Mouse (Mus musculus) right cerebral cortex, postnatal 36 days (tissue): ENCODE measurements at regions not wholly inside any gene's neighbourhood (a gene's known extent, or its start where the extent isn't known, plus 50 kb on each side); places are given as distances from the start of the nearest gene placed in this dataset.

ENCODE experiments used
- DNase-seq, 2 experiments: peaks; one replicate each; pipeline ENCODE4 v3.0.0; 2022; ENCODE audit warnings: low spot score in 2 of 2, mixed read lengths in 1 of 2

DNA sequence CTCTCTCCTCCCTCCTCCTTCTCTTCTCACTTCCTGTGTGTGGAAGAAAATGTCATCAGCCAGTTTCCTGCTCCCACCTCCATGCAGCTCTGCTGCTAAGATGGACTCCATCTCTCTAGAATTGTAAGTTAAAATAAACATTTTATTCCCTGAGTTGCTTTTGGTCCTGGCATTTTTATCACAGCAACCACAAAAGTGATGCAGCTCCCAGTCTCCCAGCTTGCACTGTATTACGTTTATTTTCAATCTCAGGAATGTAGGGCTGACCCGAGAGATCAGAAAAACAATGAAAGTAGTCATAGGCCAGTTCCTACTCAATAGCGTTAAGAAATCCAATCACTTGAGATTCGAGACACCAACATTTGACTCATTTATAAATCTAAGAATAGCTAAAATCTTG is 106.0 kb upstream of the 1700056E22Rik start:
- no peak for DNase-seq

DNA sequence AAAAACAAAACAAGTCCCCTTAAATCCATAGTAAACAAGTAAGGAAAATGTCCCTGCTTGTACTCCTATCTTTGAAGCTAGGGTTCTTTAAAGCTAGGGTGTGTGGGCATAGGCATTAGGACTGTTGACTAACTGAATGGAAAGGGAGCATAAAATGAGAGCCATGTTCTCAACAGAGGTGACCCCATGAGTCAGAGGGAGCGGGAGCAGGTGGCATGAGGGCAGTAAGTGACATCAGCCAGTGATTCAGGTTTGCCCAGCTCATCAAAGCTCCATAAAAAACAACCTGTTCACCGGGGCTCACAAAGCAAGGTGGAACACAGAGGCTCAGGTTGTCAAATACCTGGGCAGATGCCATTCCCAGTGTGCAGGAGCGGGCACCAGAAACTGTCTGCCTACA is 104.6 kb upstream of the 1700056E22Rik start:
- no peak for DNase-seq

DNA sequence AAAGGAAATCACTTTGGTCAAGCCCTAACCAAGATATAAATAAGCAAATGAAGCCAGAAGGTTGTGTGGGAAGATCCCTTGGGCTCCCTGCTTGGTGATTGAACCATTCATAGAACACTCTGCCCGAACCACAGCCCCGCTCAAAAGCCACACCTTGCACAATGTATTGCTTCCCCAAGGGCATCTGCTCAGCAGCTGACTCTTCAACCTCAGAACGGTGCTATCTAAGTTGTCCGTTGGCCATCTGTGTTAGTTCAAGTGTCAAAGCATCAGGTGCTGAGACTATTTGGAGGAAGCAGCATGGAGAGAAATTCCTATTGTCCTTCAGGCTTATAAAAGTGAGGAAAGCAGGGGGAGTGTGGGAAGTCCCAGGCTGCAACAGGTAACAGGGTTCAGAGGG is 96.8 kb upstream of the 1700056E22Rik start:
- DNase-seq: no peak

DNA sequence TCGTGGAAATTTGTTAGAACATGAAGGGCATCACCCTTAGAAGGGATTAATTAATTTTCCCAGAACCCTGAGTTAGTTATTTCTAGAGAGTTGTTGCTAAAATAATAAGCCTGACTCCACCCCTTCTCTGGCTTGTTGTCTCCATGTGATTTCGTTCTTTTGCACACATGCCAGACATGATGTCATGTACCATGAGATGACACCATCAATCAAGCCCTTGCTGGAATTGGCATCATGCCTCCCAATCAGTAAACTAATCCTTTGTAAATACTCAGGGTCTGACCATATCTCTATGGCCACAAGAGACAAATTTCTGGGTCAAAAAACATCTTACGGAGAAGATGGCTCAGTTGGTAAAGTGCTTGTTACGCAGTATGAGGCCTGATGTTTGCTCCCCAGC is 93.2 kb upstream of the 1700056E22Rik start:
- DNase-seq: no peak

DNA sequence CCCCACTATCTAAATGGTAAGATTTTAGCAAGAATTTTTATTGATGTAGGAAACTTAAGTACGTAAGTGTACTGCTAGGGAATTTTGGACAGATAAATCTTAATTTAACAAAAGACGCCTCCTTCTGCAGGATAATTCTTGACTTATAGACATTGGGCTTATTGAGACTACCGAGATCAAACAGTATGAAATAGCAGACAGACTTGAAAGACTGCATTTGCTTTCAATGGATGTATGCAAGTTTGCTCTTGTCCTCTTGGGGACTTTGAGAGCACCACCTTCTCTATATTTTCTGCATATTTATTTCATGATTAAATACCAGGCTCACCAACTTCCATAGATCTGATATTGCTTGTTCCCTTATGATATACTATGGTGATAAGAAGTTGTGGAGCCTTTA is 92.8 kb upstream of the 1700056E22Rik start:
- DNase-seq: no peak
